Mouse (Mus musculus) megakaryocyte, adult 5-6 weeks (primary cell): ENCODE data around the gene Pitpnc1. TPM values are rescaled to one million over a fixed set of nuclear protein-coding genes. Genes with fewer than 3 reads are reported as not detected.

Experiments used
- ATAC-seq: 2 replicates; pipeline ENCODE4 v1.8.0; 2016; ENCODE audit warnings: mild to moderate bottlenecking, inconsistent platforms; ENCODE audit not compliant: poor library complexity, severe bottlenecking
- total RNA-seq, 2 experiments: library from RNA; stranded (forward) in 1 of 2; stranded (reverse) in 1 of 2; fragments of 153-499, 151-499 nt in 1 of 2; fragments of 221-1000, 200-1000 nt in 1 of 2; gene quantifications; 2 replicates each; pipeline versions ENCODE4 v1.2.3 to v1.2.4; 2015 to 2017

The Pitpnc1 gene
- total RNA-seq, 2 experiments from 2014 or later: 8.5 to 14.5 TPM

- peak; percentile 37 for ATAC-seq
Measured at GRCm38 (mm10) chr11:107469031-107469522, 1.4 kb downstream of the Pitpnc1 start.

GRCm38 (mm10) chr11:107468252-107469030, 2.1 kb downstream of the Pitpnc1 start:
- ATAC-seq: 0 out of 2 replicates have a peak, but pooled peaks have one; percentile 1

GRCm38 (mm10) chr11:107466611-107467391, 3.7 kb downstream of the Pitpnc1 start:
- ATAC-seq: no peak

GRCm38 (mm10) chr11:107465969-107466368, 4.5 kb downstream of the Pitpnc1 start:
- ATAC-seq: no peak

- no peak for ATAC-seq
Measured at GRCm38 (mm10) chr11:107465041-107465440, 5.5 kb downstream of the Pitpnc1 start.

GRCm38 (mm10) chr11:107464141-107464540, 6.4 kb downstream of the Pitpnc1 start:
- ATAC-seq: no peak

- ATAC-seq: no peak
Measured at GRCm38 (mm10) chr11:107463251-107463681, 7.2 kb downstream of the Pitpnc1 start.

GRCm38 (mm10) chr11:107462478-107462877, 8.0 kb downstream of the Pitpnc1 start:
- ATAC-seq: no peak

GRCm38 (mm10) chr11:107459828-107460227, 10.7 kb downstream of the Pitpnc1 start:
- ATAC-seq: no peak

- no peak for ATAC-seq
Measured at GRCm38 (mm10) chr11:107458986-107459385, 11.5 kb downstream of the Pitpnc1 start.

- peak; percentile 62 for ATAC-seq
Measured at GRCm38 (mm10) chr11:107458286-107458685, 12.2 kb downstream of the Pitpnc1 start.

- ATAC-seq: peak; percentile 58
Measured at GRCm38 (mm10) chr11:107457282-107457681, 13.2 kb downstream of the Pitpnc1 start.

- peak; percentile 38 for ATAC-seq
Measured at GRCm38 (mm10) chr11:107454546-107455462, 15.7 kb downstream of the Pitpnc1 start.

GRCm38 (mm10) chr11:107452053-107452452, 18.4 kb downstream of the Pitpnc1 start:
- no peak for ATAC-seq

GRCm38 (mm10) chr11:107451106-107451505, 19.4 kb downstream of the Pitpnc1 start:
- peak; percentile 77 for ATAC-seq

- ATAC-seq: no peak
Measured at GRCm38 (mm10) chr11:107450097-107450496, 20.4 kb downstream of the Pitpnc1 start.

GRCm38 (mm10) chr11:107449169-107449910, 21.2 kb downstream of the Pitpnc1 start:
- ATAC-seq: no peak

- ATAC-seq: no peak
Measured at GRCm38 (mm10) chr11:107447915-107448314, 22.6 kb downstream of the Pitpnc1 start.

- peak; percentile 33; the same call in 1 of the 2 replicates for ATAC-seq
Measured at GRCm38 (mm10) chr11:107447349-107447748, 23.1 kb downstream of the Pitpnc1 start.

- no peak for ATAC-seq
Measured at GRCm38 (mm10) chr11:107446650-107447049, 23.8 kb downstream of the Pitpnc1 start.
